Mouse (Mus musculus): ENCODE results near the gene Fam92b. TPM values are rescaled to one million over a fixed set of nuclear protein-coding genes. Genes with fewer than 3 reads are reported as not detected.

Gene Fam92b
- polyA plus RNA-seq, 1 experiment from 2014 or later = not detected

GRCm38 (mm10) chr8:120162404-120162752 lies 14.9 kb downstream of the Fam92b start:
- ATAC-seq (replicated peaks; ENCODE audit: low FRiP score, low read depth) (no peak), DNase-seq (ENCODE audit: low spot score) (no peak)
- Histone ChIP-seq H3K27ac (no peak overlapping the region), H3K4me2 (ENCODE audit: low read length) (no peak overlapping the region), H3K27me3 (ENCODE audit: insufficient read depth, low read length) (no peaks in the 10 kb centered on the region), H3K4me3 (replicated peaks; ENCODE audit: low read depth, low read length) (no peak overlapping the region), H3K4me1 (replicated peaks; ENCODE audit: insufficient read depth, low read length) (no peaks in the 10 kb centered on the region), H3K9ac (ENCODE audit: low read depth, low read length) (no peak overlapping the region), H3K36me3 (ENCODE audit: insufficient read depth, low read length) (no peaks in the 10 kb centered on the region), H3K9me3 (replicated peaks; ENCODE audit: low read length) (no peaks in the 10 kb centered on the region)
- 84% methylated on average over 5 of the region's 5 CpGs for WGBS
- no peak for TF ChIP-seq CTCF (IDR thresholded peaks at IDR 0.05; ENCODE audit: low read depth)

- no peak for ATAC-seq (replicated peaks; ENCODE audit: low FRiP score, low read depth)
- Histone ChIP-seq H3K4me1 (replicated peaks; ENCODE audit: insufficient read depth, low read length) (no peaks in the 10 kb centered on the region), H3K27me3 (ENCODE audit: insufficient read depth, low read length) (no peaks in the 10 kb centered on the region), H3K4me3 (replicated peaks; ENCODE audit: low read depth, low read length) (no peak overlapping the region), H3K36me3 (ENCODE audit: insufficient read depth, low read length) (no peaks in the 10 kb centered on the region), H3K27ac (no peak overlapping the region), H3K9ac (ENCODE audit: low read depth, low read length) (no peak overlapping the region), H3K9me3 (replicated peaks; ENCODE audit: low read length) (no peaks in the 10 kb centered on the region), H3K4me2 (ENCODE audit: low read length) (no peak overlapping the region)
- 74% methylated on average over 16 of the region's 16 CpGs for WGBS
- TF ChIP-seq CTCF (IDR thresholded peaks at IDR 0.05; ENCODE audit: low read depth) = no peak
- no peak for DNase-seq (ENCODE audit: low spot score)
Measured at GRCm38 (mm10) chr8:120161658-120162403, 15.4 kb downstream of the Fam92b start.

GRCm38 (mm10) chr8:120160366-120160765 lies 16.9 kb downstream of the Fam92b start:
- Histone ChIP-seq H3K4me2 (ENCODE audit: low read length) (no peak overlapping the region), H3K4me1 (replicated peaks; ENCODE audit: insufficient read depth, low read length) (0 out of 2 replicates have a peak, but pooled peaks cover 4% of the 10 kb centered on the region), H3K4me3 (replicated peaks; ENCODE audit: low read depth, low read length) (no peak overlapping the region), H3K27ac (no peak overlapping the region), H3K27me3 (ENCODE audit: insufficient read depth, low read length) (no peaks in the 10 kb centered on the region), H3K9me3 (replicated peaks; ENCODE audit: low read length) (no peaks in the 10 kb centered on the region), H3K36me3 (ENCODE audit: insufficient read depth, low read length) (no peaks in the 10 kb centered on the region), H3K9ac (ENCODE audit: low read depth, low read length) (no peak overlapping the region)
- no peak for ATAC-seq (replicated peaks; ENCODE audit: low FRiP score, low read depth)
- no peak for TF ChIP-seq CTCF (IDR thresholded peaks at IDR 0.05; ENCODE audit: low read depth)
- WGBS = 78% methylated on average over 8 of the region's 8 CpGs
- DNase-seq (ENCODE audit: low spot score) = no peak

- Histone ChIP-seq H3K4me1 (replicated peaks; ENCODE audit: insufficient read depth, low read length) (0 out of 2 replicates have a peak, but pooled peaks cover 8% of the 10 kb centered on the region), H3K4me2 (ENCODE audit: low read length) (no peak overlapping the region), H3K36me3 (ENCODE audit: insufficient read depth, low read length) (no peaks in the 10 kb centered on the region), H3K4me3 (replicated peaks; ENCODE audit: low read depth, low read length) (no peak overlapping the region), H3K9me3 (replicated peaks; ENCODE audit: low read length) (no peaks in the 10 kb centered on the region), H3K27me3 (ENCODE audit: insufficient read depth, low read length) (no peaks in the 10 kb centered on the region), H3K9ac (ENCODE audit: low read depth, low read length) (no peak overlapping the region), H3K27ac (no peak overlapping the region)
- DNase-seq (ENCODE audit: low spot score) (no peak), ATAC-seq (replicated peaks; ENCODE audit: low FRiP score, low read depth) (no peak)
- TF ChIP-seq CTCF (IDR thresholded peaks at IDR 0.05; ENCODE audit: low read depth) = no peak
- WGBS = 54% methylated on average over 7 of the region's 7 CpGs
Measured at GRCm38 (mm10) chr8:120152636-120153035, 24.6 kb downstream of the Fam92b start.

- H3K27ac ChIP-seq = no peak overlapping the region
- WGBS = 49% methylated on average over 9 of the region's 9 CpGs
- no peak for ATAC-seq (replicated peaks; ENCODE audit: low FRiP score, low read depth)
Measured at GRCm38 (mm10) chr8:120151151-120151550, 26.1 kb downstream of the Fam92b start.

GRCm38 (mm10) chr8:120150028-120150427 lies 27.2 kb downstream of the Fam92b start:
- H3K27ac ChIP-seq = no peak overlapping the region
- H3K9ac ChIP-seq (ENCODE audit: low read depth, low read length) = no peak overlapping the region
- no peak overlapping the region for H3K4me3 ChIP-seq (replicated peaks; ENCODE audit: low read depth, low read length)
- DNase-seq (ENCODE audit: low spot score) = no peak
- no peaks in the 10 kb centered on the region for H3K9me3 ChIP-seq (replicated peaks; ENCODE audit: low read length)
- 0 out of 2 replicates have a peak, but pooled peaks cover 4% of the 10 kb centered on the region for H3K4me1 ChIP-seq (replicated peaks; ENCODE audit: insufficient read depth, low read length)
- no peak overlapping the region for H3K4me2 ChIP-seq (ENCODE audit: low read length)
- no peak for ATAC-seq (replicated peaks; ENCODE audit: low FRiP score, low read depth)
- 53% methylated on average over 12 of the region's 12 CpGs for whole genome bisulfite sequencing
- no peak for TF ChIP-seq CTCF (IDR thresholded peaks at IDR 0.05; ENCODE audit: low read depth)
- no peaks in the 10 kb centered on the region for H3K36me3 ChIP-seq (ENCODE audit: insufficient read depth, low read length)
- no peaks in the 10 kb centered on the region for H3K27me3 ChIP-seq (ENCODE audit: insufficient read depth, low read length)

More at GRCm38 (mm10) chr8:120151151-120151550, 26.1 kb downstream of the Fam92b start:
- no peak for DNase-seq (ENCODE audit: low spot score)
- Histone ChIP-seq H3K4me2 (ENCODE audit: low read length) (no peak overlapping the region), H3K4me3 (replicated peaks; ENCODE audit: low read depth, low read length) (no peak overlapping the region), H3K9me3 (replicated peaks; ENCODE audit: low read length) (no peaks in the 10 kb centered on the region), H3K27me3 (ENCODE audit: insufficient read depth, low read length) (no peaks in the 10 kb centered on the region), H3K9ac (ENCODE audit: low read depth, low read length) (no peak overlapping the region), H3K36me3 (ENCODE audit: insufficient read depth, low read length) (no peaks in the 10 kb centered on the region), H3K4me1 (replicated peaks; ENCODE audit: insufficient read depth, low read length) (0 out of 2 replicates have a peak, but pooled peaks cover 8% of the 10 kb centered on the region)
- TF ChIP-seq CTCF (IDR thresholded peaks at IDR 0.05; ENCODE audit: low read depth) = no peak
